Mouse (Mus musculus): ENCODE results near the gene Pde7b. TPM values are rescaled to one million over a fixed set of nuclear protein-coding genes. Genes with fewer than 3 reads are reported as not detected.
A peak's percentile ranks its signal among the peaks of the same experiment; 100 is the strongest.

Pde7b gene
- polyA plus RNA-seq, 1 experiment from 2014 or later, result 7.6 TPM

DNA sequence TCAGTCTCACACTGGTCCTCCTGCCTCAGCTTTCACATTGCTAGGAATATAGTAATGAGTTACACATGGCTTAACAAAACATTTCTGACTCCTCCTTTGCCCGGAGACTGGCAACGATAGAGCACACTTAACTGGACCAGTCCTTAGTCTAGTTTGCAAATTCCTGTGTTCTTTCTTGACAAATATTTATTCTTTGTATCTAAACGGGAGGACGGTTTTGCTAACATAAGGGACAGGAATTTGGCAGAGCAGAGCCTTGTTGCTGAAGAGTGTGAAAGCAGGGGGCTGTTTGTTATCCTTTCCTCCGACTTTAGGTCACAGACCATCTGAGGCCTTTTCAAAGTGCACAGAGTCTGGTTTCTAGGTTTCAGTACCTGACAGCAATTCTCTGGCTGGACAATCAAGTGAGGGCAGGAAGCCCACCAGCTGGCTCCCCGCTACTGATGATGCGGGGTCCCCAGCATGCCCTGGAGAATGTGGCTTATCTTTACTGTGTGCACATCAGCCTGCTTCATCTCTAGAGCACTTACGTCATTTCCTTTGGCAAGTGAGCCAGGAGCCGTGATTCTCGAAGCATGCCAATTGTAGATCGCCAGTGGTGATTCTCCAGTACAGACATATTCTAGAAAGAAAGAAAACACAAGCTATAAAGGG is 306.5 kb downstream of the Pde7b start:
- Histone ChIP-seq H3K27me3 (no peaks in the 10 kb centered on the region), H3K9me3 (no peaks in the 10 kb centered on the region), H3K4me1 (replicated peaks) (peaks cover 8% of the 10 kb centered on the region; the same call in 1 of the 2 replicates), H3K27ac (no peak overlapping the region), H3K4me3 (replicated peaks) (no peak overlapping the region), H3K4me2 (no peak overlapping the region), H3K36me3 (no peaks in the 10 kb centered on the region), H3K9ac (replicated peaks) (no peak overlapping the region)
- 78% methylated on average over 11 of the region's 11 CpGs for WGBS
- ATAC-seq (ENCODE audit: insufficient number of reproducible peaks, insufficient read depth, low FRiP score, low TSS enrichment, low read depth), result no peak

DNA sequence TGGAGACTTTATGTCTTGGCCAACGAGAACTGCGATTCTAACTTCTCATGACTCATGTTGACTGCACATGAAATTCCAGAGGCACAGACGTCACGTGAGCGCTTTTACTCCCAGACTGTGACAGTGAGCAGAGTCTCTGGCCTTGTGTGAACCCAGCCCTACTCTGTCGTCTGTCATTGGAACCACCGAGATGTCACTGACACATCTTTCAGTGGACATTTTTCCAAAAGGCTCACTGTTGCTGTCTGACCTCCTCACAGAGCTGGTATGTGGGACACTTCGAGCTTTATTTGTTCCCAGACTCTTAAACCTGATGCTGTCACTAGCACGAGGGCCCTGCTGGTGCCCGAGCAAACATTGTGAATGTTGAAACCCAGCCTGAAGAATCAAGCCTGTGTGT is 315.7 kb downstream of the Pde7b start:
- H3K9me3 ChIP-seq, result no peaks in the 10 kb centered on the region
- ATAC-seq (ENCODE audit: insufficient number of reproducible peaks, insufficient read depth, low FRiP score, low TSS enrichment, low read depth), result no peak
- 67% methylated on average over 10 of the region's 10 CpGs for WGBS
- H3K27ac ChIP-seq, result peak overlapping the region; percentile 72
- H3K4me1 ChIP-seq (replicated peaks), result peaks cover 5% of the 10 kb centered on the region; the same call in 1 of the 2 replicates
- no peak overlapping the region for H3K4me3 ChIP-seq (replicated peaks)
- 0 out of 2 replicates have a peak, but pooled peaks cover 5% of the 10 kb centered on the region for H3K36me3 ChIP-seq
- H3K9ac ChIP-seq (replicated peaks), result no peak overlapping the region
- no peak overlapping the region for H3K4me2 ChIP-seq
- no peaks in the 10 kb centered on the region for H3K27me3 ChIP-seq

- WGBS, result 75% methylated on average over 3 of the region's 3 CpGs
- ATAC-seq (ENCODE audit: insufficient number of reproducible peaks, insufficient read depth, low FRiP score, low TSS enrichment, low read depth), result no peak
Observed at GRCm38 (mm10) chr10:20408336-20408735, 316.5 kb downstream of the Pde7b start.

GRCm38 (mm10) chr10:20405471-20405870 is 319.4 kb downstream of the Pde7b start:
- WGBS, result 90% methylated on average over 2 of the region's 2 CpGs

More at GRCm38 (mm10) chr10:20408336-20408735, 316.5 kb downstream of the Pde7b start:
- no peak overlapping the region for H3K27ac ChIP-seq
- no peak overlapping the region for H3K4me3 ChIP-seq (replicated peaks)
- peaks cover 5% of the 10 kb centered on the region; the same call in 1 of the 2 replicates for H3K4me1 ChIP-seq (replicated peaks)
- no peaks in the 10 kb centered on the region for H3K9me3 ChIP-seq
- no peak overlapping the region for H3K9ac ChIP-seq (replicated peaks)
- H3K4me2 ChIP-seq, result no peak overlapping the region
- H3K36me3 ChIP-seq, result 0 out of 2 replicates have a peak, but pooled peaks cover 5% of the 10 kb centered on the region
- H3K27me3 ChIP-seq, result no peaks in the 10 kb centered on the region

GRCm38 (mm10) chr10:20402941-20403340 is 321.9 kb downstream of the Pde7b start:
- no peaks in the 10 kb centered on the region for H3K4me1 ChIP-seq (replicated peaks)
- no peaks in the 10 kb centered on the region for H3K27me3 ChIP-seq
- H3K36me3 ChIP-seq, result no peaks in the 10 kb centered on the region
- no peak overlapping the region for H3K4me3 ChIP-seq (replicated peaks)
- no peak for ATAC-seq (ENCODE audit: insufficient number of reproducible peaks, insufficient read depth, low FRiP score, low TSS enrichment, low read depth)
- H3K9me3 ChIP-seq, result no peaks in the 10 kb centered on the region
- H3K4me2 ChIP-seq, result no peak overlapping the region
- H3K27ac ChIP-seq, result no peak overlapping the region
- 85% methylated on average over 5 of the region's 5 CpGs for WGBS
- H3K9ac ChIP-seq (replicated peaks), result no peak overlapping the region

More at GRCm38 (mm10) chr10:20405471-20405870, 319.4 kb downstream of the Pde7b start:
- Histone ChIP-seq H3K9me3 (no peaks in the 10 kb centered on the region), H3K27me3 (no peaks in the 10 kb centered on the region), H3K36me3 (no peaks in the 10 kb centered on the region), H3K4me1 (replicated peaks) (peaks cover 5% of the 10 kb centered on the region; the same call in 1 of the 2 replicates), H3K9ac (replicated peaks) (no peak overlapping the region), H3K4me3 (replicated peaks) (no peak overlapping the region), H3K4me2 (no peak overlapping the region), H3K27ac (no peak overlapping the region)
- no peak for ATAC-seq (ENCODE audit: insufficient number of reproducible peaks, insufficient read depth, low FRiP score, low TSS enrichment, low read depth)

DNA sequence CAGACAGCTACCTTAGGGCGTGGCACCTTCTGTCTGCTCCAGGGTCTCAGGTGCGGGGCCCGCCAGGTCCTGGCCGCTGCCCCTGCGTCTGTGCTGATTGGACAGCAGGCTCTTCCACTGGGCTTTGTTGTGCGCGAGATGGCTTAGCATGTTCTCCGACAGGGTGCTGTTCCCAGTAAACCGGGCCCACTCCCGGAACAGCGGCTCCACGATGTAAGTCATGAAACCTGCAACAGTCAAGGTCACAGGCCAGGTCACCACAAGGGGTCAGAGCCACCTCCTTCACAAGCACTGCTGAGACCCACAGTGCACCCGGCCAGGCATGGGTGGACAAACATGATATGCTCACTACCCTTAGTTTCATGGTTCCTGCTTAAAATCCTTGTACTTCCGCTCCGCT is 324.5 kb downstream of the Pde7b start:
- no peak for ATAC-seq (ENCODE audit: insufficient number of reproducible peaks, insufficient read depth, low FRiP score, low TSS enrichment, low read depth)
- no peaks in the 10 kb centered on the region for H3K36me3 ChIP-seq
- WGBS, result 70% methylated on average over 15 of the region's 15 CpGs
- no peak overlapping the region for H3K4me3 ChIP-seq (replicated peaks)
- no peak overlapping the region for H3K4me2 ChIP-seq
- H3K9me3 ChIP-seq, result no peaks in the 10 kb centered on the region
- no peak overlapping the region for H3K27ac ChIP-seq
- H3K9ac ChIP-seq (replicated peaks), result no peak overlapping the region
- H3K27me3 ChIP-seq, result no peaks in the 10 kb centered on the region
- H3K4me1 ChIP-seq (replicated peaks), result no peaks in the 10 kb centered on the region

- H3K27me3 ChIP-seq, result no peaks in the 10 kb centered on the region
- 61% methylated on average over 12 of the region's 12 CpGs for WGBS
- H3K36me3 ChIP-seq, result no peaks in the 10 kb centered on the region
- no peaks in the 10 kb centered on the region; the same call in 1 of the 2 replicates for H3K4me1 ChIP-seq (replicated peaks)
- no peak overlapping the region for H3K4me3 ChIP-seq (replicated peaks)
- H3K9me3 ChIP-seq, result no peaks in the 10 kb centered on the region
- no peak overlapping the region for H3K27ac ChIP-seq
- H3K9ac ChIP-seq (replicated peaks), result no peak overlapping the region
- H3K4me2 ChIP-seq, result no peak overlapping the region
- no peak for ATAC-seq (ENCODE audit: insufficient number of reproducible peaks, insufficient read depth, low FRiP score, low TSS enrichment, low read depth)
Observed at GRCm38 (mm10) chr10:20398641-20399390, 326.1 kb downstream of the Pde7b start.

DNA sequence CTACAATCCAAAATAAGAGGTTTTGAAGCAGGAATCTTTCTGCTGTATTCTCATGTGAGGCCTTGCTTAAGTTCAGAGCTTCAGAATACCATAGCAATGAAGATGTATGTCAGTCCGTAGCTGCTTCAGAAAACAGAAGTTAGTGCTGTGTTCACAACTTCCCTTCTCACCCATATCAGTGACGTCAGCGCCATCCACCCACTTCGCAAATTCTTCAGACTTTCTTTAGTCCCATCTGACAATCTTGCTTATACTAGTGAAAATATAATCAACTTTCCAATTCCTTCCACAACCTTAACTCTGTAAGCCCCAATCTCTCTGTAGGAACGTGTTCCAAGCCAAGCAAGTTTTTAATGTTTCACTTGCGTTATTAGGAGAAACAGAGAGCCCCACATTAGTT is 326.7 kb downstream of the Pde7b start:
- Histone ChIP-seq H3K27ac (no peak overlapping the region), H3K4me1 (replicated peaks) (no peaks in the 10 kb centered on the region; the same call in 1 of the 2 replicates), H3K9ac (replicated peaks) (no peak overlapping the region), H3K27me3 (no peaks in the 10 kb centered on the region), H3K36me3 (no peaks in the 10 kb centered on the region), H3K4me3 (replicated peaks) (no peak overlapping the region), H3K4me2 (no peak overlapping the region), H3K9me3 (no peaks in the 10 kb centered on the region)
- WGBS, result 82% methylated on average over 6 of the region's 6 CpGs
- ATAC-seq (ENCODE audit: insufficient number of reproducible peaks, insufficient read depth, low FRiP score, low TSS enrichment, low read depth), result no peak

DNA sequence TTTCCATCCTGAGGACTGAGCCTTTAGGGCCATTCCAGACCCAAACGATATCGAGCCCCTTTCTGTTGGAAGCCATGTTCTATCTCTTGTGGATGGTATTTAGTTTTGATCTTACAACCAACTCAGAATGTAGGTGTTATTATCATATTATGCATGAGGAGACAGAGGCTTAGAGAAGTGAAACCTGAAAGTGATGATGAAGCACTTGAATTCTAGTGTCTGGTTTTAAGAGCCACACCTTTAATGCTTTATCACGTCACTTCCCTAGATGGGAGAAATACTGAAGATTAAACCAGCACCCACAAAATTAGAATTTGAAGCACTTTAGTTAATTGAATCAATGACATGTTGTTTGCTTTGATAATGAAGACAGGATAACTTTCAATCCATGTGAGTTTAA is 329.1 kb downstream of the Pde7b start:
- no peaks in the 10 kb centered on the region for H3K9me3 ChIP-seq
- no peaks in the 10 kb centered on the region for H3K36me3 ChIP-seq
- no peak overlapping the region for H3K27ac ChIP-seq
- 97% methylated on average over 3 of the region's 3 CpGs for WGBS
- no peak overlapping the region for H3K4me2 ChIP-seq
- no peak overlapping the region for H3K4me3 ChIP-seq (replicated peaks)
- H3K27me3 ChIP-seq, result no peaks in the 10 kb centered on the region
- H3K4me1 ChIP-seq (replicated peaks), result no peaks in the 10 kb centered on the region; the same call in 1 of the 2 replicates
- ATAC-seq (ENCODE audit: insufficient number of reproducible peaks, insufficient read depth, low FRiP score, low TSS enrichment, low read depth), result no peak
- H3K9ac ChIP-seq (replicated peaks), result no peak overlapping the region

DNA sequence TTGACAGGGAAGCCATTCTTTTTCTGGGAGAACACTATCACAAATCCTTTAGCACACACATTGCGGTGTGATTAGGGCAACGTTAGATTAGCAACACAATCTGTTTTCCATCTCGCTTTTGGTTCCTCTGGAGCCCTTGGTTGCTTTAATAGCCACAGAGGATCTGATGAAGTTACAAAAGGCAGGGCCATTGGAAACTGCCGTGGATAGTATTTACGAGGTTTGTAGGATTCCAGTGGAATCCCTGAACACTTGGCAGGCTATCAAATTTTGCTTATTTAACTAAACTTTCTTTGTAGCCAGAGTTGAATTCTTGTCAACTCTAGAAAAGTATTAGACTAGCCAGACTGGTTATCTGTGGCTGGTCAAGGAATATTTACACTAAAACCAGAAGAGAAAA is 330.1 kb downstream of the Pde7b start:
- ATAC-seq (ENCODE audit: insufficient number of reproducible peaks, insufficient read depth, low FRiP score, low TSS enrichment, low read depth), result no peak
- H3K4me1 ChIP-seq (replicated peaks), result no peaks in the 10 kb centered on the region; the same call in 1 of the 2 replicates
- H3K27ac ChIP-seq, result no peak overlapping the region
- no peaks in the 10 kb centered on the region for H3K36me3 ChIP-seq
- no peak overlapping the region for H3K9ac ChIP-seq (replicated peaks)
- H3K9me3 ChIP-seq, result no peaks in the 10 kb centered on the region
- no peak overlapping the region for H3K4me3 ChIP-seq (replicated peaks)
- H3K27me3 ChIP-seq, result no peaks in the 10 kb centered on the region
- WGBS, result 53% methylated on average over 5 of the region's 5 CpGs
- H3K4me2 ChIP-seq, result no peak overlapping the region

DNA sequence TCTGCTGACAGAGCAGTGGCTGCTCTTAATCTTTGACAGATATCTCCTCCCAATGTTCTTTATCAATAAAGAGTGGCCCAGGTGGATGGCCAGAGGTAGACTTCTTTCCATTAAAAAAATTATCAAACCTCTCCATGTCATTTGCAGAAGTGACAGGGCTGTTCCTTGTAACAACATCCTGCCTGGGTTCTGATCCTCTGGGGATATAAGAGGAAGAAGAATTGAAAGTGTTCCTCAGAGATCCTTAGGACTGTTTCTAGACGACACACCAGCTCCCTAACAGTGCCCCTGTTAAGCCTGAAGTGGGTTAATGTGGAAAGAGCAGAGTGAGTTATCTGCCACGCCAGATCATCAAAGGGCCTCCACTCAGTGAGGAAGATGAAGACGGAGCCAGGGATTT is 334.3 kb downstream of the Pde7b start:
- no peaks in the 10 kb centered on the region for H3K27me3 ChIP-seq
- no peak overlapping the region for H3K4me3 ChIP-seq (replicated peaks)
- no peak overlapping the region for H3K4me2 ChIP-seq
- no peak for ATAC-seq (ENCODE audit: insufficient number of reproducible peaks, insufficient read depth, low FRiP score, low TSS enrichment, low read depth)
- H3K4me1 ChIP-seq (replicated peaks), result no peaks in the 10 kb centered on the region; the same call in 1 of the 2 replicates
- no peaks in the 10 kb centered on the region for H3K9me3 ChIP-seq
- 60% methylated on average over 3 of the region's 3 CpGs for WGBS
- H3K36me3 ChIP-seq, result no peaks in the 10 kb centered on the region
- H3K27ac ChIP-seq, result no peak overlapping the region
- H3K9ac ChIP-seq (replicated peaks), result no peak overlapping the region

All from limb, embryonic 12.5 days (tissue).